Mouse (Mus musculus) left cerebral cortex, postnatal 36 days (tissue): ENCODE data around the gene Exoc6. TPM values are rescaled to one million over a fixed set of nuclear protein-coding genes. Genes with fewer than 3 reads are reported as not detected.
"Not testable (repeated sequence)": the region's sequence is repeated elsewhere in the genome, so short reads cannot be mapped to it uniquely, and the experiment has no call there.

Experiments
- DNase-seq, 2 experiments: peaks; one replicate each; pipeline ENCODE4 v3.0.0; 2021 to 2022; ENCODE audit warnings: low spot score in 2 of 2, mixed read lengths in 1 of 2
- intact Hi-C: fragments of 180-260 bp; cut with DNase I; formaldehyde crosslinking; loops from one replicate; pipeline ENCODE4 v1.15.1; 2025
- total RNA-seq, 2 experiments: library from RNA; stranded (reverse); gene quantifications; 2 replicates each; pipeline ENCODE4 v1.2.3; 2021

The Exoc6 gene
- total RNA-seq, 2 experiments from 2014 or later = 42.3 to 43.9 TPM

DNA sequence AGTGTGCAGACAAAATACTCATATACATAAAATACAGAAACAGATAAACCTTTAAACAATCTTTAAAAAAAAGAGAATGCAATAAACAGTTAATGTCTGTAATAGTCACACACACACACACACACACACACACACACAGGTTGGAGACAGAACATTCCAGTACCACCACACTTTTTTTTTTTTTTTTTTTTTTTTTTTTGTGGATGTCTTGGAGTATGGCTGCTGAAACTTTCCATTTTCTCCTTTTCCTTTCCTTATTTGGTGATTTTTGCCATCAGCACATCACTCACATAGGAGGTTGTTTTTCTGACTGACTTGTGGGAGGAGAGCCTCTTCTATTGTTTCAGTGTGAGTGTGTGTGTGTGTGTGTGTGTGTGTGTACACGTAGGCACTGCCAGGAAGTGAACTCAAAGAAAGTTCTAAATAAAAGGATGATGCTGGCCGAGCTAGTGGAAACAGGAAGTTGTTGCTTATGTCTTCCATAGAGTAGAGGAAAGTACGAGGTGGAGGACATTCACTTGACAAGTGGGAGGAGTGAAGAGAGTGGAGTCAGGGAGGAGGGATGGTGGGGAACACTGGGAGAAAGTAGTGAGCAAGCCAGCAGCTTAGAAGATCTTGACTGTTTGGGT lies 15.4 kb upstream of the Exoc6 start:
- DNase-seq = no peak
- intact Hi-C loops = loop anchor here (10.0 kb wide), 1 partner anchor 400 kb away; no protein-coding TSS in a partner anchor

DNA sequence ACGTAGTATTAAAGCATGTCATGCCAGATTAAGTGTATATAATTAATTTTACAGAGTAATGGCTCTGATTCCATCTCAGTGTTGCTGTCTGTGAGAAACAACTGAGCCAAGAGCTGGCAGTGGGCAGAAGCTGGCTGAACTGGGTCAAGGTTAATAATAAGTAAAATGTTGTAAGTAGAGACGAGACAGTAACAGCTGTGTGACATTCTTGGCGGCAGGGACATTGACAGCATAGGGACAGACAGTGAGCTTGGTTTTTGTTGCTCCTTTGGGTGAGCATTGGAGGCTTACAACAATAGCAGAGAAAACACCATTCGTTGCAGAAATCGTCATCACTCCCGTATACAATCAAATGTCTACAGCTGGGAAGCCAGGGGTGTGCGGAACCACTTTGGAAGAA lies 13.8 kb upstream of the Exoc6 start:
- intact Hi-C loops = loop anchor here (10.0 kb wide), 1 partner anchor 398 kb away; no protein-coding TSS in a partner anchor
- DNase-seq = no peak

DNA sequence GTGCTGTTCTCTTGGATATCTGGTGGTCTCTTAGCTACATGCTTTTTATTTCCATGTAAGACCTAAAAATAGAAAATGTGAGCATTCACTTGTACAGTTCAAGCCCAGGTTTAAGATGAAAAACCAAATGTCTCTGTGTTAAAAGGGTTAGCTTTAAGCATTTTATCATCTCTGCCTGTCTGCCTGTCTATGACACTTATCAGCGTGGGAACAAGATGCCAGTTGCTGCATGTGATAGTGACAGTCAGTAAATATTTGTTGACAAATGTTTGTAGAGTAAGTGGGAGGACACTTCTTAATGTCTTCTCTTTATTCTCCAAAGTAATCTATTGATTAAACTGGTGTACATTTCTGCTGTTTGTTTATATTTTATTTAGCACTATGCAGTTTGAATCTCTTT lies 12.5 kb upstream of the Exoc6 start:
- intact Hi-C loops = loop anchor here (10.0 kb wide), 1 partner anchor 397 kb away; no protein-coding TSS in a partner anchor
- DNase-seq = no peak

DNA sequence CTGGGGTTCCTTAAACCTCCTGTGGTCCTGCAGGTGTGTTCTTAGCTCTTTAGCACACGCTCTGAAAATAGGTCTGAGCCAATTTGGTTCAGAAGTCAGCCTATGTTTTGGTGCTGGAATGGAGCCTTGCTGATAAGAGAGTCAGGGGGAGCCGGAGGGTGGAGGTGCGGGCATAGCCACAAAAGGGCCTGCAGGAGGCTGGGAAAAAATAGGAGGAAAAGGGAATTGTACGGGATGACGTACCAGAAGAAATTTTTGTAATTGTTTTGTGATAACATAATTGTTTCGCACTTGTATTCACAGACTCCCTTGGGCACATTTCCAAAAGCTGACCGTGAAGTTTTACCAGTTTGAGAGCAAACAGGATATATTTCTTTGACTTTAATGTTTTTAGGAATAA lies 10.0 kb upstream of the Exoc6 start:
- intact Hi-C loops = no loop called here
- no peak for DNase-seq

DNA sequence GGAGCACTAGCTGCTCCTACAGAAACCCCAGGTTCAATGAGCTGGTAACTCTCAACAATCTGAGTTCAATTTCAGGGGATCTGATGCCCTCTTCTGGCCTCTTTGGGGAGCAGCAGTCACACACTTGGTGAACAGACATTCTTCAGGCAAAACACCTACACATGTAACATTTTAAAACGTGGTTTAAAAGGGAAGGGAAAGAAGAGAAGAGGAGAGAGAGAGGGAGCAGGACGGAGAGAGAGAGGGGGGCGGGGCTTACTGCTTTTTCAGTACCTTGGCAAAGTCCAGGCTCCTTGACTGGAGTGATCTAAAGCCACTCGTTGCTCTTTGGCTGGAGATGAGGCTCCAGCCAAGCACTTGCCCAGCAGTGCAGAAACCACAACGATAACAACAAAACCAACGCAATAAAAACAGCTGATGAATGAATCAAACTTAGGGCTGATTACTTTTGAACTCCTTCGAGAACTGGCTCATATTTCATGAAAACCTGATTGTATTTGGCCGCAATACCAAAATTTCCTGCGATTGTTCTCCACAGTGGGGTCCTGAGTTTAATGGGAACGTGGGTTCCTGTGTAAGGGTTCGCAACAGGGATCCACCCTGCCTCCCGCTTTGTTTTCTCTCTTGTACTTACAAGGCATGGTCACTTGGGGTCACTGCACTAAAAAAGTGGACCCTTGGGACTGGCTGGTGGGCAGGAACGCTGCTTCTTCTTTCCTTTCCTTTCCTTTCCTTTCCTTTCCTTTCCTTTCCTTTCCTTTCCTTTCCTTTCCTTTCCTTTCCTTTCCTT lies 6.5 kb upstream of the Exoc6 start:
- no peak for DNase-seq

DNA sequence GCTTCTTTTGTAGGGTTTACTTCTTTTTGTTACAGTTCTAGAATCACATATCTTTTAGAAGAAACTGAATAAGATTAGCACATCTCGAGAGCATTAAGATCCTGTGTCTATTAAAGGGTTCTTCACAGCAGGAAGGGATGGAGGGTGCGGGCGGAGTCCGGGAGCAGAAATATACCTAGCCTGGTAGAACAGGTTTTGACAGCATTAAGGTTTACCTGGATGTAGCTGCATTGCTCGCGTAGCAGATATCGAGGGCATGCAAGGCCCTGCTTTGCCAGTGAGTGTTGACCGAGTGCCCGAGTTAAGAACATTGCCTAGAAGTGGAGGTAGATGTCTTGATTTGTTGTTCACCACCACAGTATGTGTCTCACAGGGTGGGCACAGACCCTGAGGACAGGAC lies 5.7 kb upstream of the Exoc6 start:
- no peak for DNase-seq
- intact Hi-C loops = no loop called here

More for the DNA sequence above, 6.5 kb upstream of the Exoc6 start:
- intact Hi-C loops = no loop called here

DNA sequence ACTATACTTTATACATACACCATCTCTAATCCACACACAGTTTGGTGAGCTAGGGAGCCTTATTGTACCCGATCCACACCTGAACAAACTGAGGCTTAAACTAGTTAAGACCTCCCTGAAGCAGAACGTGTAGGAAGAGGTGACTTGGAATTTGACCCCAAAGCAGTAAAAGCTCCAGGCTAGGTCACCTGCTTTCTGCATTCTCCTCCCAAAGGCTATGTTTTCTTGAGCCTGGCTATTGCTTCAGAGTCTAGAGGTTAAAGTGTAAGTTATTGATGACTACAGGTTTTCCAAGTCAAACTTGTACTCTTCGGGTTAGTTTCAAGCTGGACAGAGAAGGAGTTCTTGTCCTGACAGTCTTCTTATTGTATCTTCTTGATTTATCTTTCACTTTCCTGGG lies 5.0 kb upstream of the Exoc6 start:
- intact Hi-C loops = no loop called here
- no peak for DNase-seq

DNA sequence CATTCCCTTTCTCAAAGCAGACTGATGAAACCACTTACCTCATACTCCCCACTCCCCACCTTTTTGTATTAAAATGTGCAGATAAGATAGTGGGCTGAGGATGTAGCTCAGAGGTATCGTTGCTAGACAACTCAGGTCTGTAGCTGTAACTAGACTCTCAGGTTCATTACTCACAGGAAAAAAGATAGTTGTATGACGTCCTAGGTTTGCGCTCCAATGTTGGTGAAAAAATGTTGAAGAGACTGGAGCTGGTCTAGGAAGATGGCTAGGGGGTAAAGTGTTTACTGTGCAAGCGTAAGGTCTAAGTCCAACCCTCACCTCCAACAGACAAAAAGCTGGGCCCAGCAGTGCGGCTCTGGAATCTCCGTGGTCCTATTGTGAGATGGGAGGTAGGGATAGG lies 4.5 kb upstream of the Exoc6 start:
- intact Hi-C loops = no loop called here
- no peak for DNase-seq

DNA sequence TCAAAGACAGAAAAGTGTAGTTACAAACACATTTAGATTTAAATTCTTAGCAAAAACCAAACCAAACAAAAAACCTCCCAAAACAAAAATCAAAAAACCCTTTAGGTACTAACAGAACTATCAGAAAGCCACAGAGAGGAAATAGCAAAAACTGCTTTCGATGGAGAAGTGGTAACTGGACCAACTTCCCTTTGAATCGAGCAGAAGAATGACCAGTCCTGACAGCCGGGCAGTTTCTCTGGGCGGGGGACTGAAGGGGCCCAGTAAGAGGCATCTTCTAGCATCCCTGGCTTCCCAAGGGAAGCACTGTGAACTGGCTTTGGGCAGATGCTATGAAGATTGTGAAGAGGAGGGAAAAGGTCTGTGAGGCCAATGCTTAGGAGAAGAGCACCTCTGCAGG lies 3.4 kb upstream of the Exoc6 start:
- intact Hi-C loops = no loop called here
- no peak for DNase-seq

DNA sequence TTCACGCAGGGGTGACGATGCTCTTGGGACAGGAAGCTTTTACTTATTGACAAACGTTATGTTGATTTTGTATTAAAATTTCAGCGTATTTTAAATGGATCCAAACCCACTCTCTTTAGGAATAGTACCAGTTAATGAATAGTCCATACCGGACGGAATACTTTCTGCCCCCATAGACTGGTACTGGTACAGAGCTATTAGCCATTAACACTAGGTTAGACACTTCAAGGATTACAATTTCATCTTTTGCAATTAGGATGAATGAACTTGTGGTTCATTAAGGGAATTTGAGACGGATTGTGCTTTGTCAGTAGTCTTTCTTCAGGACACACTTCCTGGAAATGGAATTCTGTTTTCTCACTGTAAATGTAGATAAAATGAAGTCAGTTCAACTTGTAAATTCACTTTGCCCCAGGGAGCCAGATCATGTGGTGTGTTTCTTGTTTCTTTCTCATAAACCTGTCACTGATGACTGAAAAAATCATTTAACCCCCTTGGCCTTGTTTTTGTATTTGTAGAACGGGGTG lies 885 bp downstream of the Exoc6 start:
- intact Hi-C loops = no loop called here
- no peak for DNase-seq

DNA sequence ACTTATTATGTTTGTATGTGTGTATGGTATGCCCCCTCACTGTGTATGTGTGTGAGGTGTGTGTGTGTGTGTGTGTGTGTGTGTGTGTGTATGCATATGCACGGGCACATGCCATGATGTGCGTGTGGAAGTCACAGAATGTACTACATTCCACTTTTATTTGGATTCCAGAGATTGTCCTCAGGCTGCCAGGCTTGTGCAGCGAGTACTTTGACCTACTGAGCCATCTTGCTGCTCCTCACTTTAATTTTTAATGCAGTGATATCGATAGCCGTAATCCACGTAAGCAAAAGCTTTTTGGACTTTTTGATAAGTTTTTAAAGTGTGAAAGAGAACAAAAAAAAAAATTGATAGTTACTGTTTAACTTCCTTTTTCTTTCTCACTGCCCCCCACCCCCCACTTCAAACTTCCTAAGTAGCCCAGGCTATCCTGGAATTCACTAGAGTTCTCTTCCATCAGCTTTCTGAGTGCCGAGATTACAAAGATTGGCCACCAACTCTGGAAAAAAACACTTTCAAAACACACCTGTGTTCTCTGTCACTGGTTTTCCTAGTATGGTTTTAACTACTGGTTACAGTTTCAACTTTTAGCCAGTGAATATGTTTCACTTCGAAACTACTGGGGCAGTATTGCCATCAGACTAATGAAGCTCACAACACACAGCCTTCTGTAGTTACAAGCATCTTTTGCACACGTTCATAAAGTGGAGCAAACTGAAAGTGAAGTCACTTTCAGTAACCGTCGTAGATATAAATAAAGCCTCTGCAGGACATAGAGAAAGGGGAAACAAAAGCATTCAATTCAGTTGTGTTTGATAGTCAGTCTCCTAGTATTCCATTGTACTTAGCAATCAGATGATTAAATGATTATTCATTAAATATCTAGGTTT lies 3.4 kb downstream of the Exoc6 start:
- intact Hi-C loops = no loop called here
- DNase-seq = no peak

DNA sequence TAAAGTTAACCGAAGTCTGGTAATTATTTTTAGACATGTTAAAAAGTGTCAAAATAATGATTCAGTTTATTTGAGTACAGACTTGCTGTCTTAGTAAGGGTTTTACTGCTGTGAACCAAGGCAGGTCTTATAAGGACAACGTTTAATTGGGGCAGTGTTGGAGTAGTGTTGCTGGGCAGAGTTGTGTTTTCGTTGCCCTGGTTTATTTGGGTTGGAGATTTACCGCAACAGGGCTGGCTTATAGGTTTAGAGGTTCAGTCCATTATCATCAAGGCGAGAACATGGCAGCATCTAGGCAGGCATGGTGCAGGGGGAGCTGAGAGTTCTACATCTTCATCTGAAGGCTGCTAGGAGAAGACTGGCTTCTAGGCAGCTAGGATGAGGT lies 4.0 kb downstream of the Exoc6 start:
- DNase-seq, intact Hi-C loops: not testable (repeated sequence)

DNA sequence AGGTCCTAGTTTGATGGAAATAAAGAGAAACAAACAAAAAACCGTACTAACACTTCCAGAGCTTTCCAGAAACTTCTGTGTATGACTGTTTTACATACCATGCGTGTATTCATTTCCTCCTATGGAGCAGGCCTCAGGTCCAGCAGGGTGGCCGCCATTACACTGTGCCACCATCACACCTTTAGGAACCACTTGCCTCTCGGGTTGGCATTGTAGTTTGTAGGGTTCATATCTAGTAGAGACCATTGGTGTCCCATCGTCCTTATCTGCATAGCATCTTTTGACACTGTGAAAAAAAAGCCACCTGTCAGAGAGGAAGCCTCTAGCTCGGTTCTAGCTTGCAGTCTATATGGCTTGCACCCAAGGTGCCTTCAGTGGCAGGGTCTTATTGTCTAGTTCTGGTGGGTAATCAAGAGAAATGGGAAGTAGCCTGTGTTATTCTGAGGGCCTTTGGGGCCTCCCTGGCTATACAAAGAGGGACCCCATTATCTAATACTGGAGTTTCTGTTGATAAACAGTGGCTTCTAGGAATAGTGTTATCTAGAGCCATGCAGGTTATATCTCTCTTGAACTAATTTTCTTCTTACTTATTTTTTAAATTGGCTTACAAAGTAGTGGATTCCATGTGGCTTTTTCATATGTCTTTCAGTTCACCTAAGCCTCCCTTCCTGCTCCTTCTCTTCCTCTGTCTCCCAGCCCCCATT lies 5.8 kb downstream of the Exoc6 start:
- no peak for DNase-seq

DNA sequence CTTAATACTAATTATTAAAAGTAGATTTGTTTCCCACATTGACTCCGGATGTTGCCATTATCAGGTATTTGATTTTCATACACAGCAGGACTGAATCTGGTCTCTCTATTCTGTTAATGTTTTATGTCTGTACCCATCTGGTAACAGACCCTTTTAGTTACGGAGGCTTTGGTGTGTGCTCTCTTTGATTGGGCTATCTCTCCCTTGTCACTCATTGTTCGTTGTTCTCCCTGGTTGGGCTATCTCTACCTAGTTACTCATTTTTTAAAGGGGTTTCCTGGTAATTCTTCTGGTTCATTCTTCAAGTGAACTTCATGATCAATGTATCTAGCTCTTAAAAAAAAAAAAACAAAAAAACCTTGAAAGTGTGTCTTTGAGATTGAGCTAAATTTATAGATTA lies 7.7 kb downstream of the Exoc6 start:
- intact Hi-C loops = no loop called here

More for the DNA sequence above, 5.8 kb downstream of the Exoc6 start:
- intact Hi-C loops = no loop called here

DNA sequence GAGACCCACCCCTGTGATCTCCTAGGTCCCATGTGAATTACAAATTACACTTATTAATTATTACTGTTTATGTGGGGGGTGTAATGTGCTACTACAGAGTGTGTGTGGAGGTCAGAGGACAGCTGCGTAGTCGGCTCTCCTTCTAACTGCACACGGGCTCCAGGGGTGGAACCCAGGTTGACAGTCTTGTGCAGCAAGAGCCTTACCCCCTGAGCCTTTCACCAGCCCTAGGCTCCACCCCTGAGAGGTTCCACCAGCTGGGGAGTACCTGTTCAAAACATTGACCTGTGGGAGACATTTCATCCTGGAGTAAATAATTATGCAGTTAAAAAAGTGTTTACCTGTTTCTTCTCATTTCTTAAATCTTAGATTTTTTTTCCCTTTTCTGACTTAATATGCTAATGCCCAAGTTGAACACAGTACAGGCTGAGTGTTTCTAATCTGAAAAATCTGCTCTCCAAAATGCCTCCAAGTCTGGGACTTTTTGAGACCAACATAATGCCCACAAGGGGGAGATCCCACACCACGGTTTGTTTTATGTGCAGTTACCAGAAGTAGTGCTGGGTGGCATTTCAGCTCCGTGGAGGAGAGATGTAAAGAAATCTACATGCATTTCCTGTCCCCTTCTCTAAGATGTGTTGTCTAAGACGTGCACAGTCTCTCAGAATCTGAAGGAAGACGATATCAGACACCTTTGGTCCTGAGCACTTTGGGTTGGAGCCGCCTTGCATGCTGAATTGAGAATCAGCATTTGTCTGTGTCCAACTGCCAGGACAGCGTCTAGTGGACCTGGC lies 9.3 kb downstream of the Exoc6 start:
- DNase-seq = no peak
- intact Hi-C loops = no loop called here

More for the DNA sequence above, 7.7 kb downstream of the Exoc6 start:
- DNase-seq = no peak

DNA sequence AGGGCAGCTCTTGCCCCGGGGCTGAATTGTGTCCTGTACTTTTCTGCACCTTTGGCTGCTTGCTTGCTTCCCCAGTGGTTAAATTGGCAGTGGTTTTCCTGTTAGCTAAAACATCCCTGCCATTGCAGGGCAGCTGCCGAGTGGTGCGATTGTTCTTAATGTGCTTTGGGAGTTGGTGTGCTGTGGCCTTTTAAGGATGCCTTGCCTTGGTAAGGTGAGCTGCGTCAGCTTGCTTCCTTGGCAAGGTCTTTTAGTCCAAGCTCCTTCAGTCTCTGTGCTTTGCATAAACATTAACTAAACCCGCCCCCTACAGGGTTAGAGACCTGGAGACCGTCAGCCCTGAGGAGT lies 9.8 kb downstream of the Exoc6 start:
- no peak for DNase-seq
- intact Hi-C loops = no loop called here

DNA sequence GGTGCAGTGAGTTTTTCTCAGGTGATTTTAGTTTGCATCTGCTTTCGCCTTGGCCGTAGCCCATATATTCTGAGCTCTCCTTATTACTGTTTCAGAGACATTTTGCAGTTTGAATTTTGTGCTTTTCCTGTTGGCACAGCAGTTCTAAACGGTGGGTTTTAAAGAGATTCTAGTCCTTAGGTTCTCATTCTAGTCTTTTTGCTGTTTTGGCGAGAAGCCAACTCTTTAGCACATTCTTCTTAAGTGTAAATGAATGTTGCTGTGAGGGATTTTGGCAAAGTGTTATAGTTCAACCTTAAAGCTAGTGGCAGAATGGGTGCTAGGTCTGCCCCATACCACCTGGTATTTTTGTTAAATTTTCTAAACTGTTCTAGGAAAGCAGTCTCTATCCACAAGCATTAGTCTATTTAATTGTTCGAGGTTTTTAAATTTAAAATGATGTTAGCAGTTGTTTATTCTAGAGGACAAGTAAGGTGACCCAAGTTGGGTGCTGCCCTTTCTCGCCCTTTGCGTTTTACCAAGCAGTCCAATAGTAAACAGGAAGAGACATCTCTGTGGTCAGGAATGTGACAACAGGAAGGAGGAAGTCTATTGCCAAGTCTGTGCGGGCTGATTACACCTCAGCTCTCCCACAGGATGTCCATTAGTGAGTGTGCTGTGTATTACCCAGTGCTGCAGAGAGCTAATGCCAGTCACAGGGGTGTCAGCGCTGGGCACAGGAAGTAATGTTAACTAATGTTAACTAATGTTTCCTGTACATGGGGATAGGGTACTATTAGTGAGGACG lies 11.1 kb downstream of the Exoc6 start:
- intact Hi-C loops = no loop called here

DNA sequence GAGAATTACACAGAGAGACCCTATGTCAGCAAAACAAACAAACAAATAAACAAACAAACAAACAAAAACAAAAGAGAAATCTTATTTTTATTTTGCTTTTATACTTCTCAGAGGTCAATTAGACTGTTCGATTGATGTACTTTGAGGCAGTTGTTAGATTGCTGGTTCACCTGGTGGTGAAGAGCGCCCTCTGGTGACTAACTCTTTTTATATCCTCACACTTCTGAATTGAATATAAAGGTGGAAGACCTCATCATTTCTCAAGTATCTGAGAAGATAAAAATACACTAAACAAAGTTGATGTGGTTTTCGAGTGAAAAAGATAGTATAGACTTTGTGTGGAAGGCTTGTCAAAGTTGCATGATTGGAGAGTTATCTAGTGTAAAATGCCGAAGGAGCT lies 13.5 kb downstream of the Exoc6 start:
- DNase-seq = no peak
- intact Hi-C loops = loop anchor here (1.0 kb wide), 1 partner anchor 34 kb away; no protein-coding TSS in a partner anchor

More for the DNA sequence above, 11.1 kb downstream of the Exoc6 start:
- no peak for DNase-seq
